In the genomic region with DNA sequence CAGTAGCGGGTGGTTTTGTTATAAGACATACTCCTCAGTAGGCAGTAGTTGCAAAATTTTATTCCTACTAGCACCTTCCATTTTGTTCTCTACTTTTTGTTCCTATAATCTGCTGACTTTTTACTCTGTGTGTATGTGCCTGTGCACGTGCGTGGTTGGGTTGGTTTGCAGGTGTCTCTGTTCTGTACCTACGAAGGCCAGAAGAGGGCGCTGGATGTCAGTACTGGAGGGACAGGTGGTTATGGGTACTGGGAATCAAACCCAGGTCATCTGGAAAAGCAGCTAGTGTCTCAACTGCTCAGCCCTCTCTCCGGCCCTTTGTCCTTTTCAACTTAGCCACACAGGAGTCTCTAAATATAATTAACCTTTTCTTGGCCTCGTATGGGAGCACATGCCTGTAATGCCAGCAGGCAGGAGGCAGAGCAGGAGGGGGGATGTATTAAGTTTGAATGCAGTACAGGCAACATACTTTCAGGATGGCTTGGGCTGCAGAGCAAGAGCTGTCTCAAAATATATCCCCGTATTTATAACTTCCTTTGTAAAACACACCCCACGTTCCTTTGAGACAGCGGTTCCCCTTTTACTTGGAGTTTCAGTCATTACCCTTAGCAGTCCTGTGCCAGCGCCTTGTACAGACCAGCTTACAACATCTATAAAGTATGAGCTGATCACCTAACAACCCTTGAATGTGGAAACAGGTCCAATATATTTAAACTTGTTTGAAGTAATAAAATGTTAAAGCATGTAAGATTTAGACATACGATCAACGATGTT, we compare ENCODE assay signal across 34 mouse cellular contexts. TPM values are rescaled to one million over a fixed set of nuclear protein-coding genes. Genes with fewer than 3 reads are reported as not detected.
A peak's percentile ranks its signal among the peaks of the same experiment; 100 is the strongest.
DNase-seq lines count a peak whose midpoint lies in the region; ATAC-seq and TF ChIP-seq lines count a peak whose summit lies in the region.
"Had no signal": no experiment of that assay in that cellular context is flagged by ENCODE, and none has a peak within 500 bp of the region (broad histone marks: within the 10 kb centered on the region; RNA-seq: fewer than 3 reads in every experiment).

No protein-coding gene starts in this region.

- DNase-seq in kidney, postnatal 0 days (ENCODE audit: low spot score), result no peak
- peak; percentile 62 for DNase-seq in ES-CJ7 (ENCODE audit: low read depth, low spot score)
- DNase-seq in midbrain, embryonic 10.5 days (ENCODE audit: low spot score), result no peak
- no peak for DNase-seq in right cerebral cortex, adult 18-20 months
- DNase-seq in urinary bladder, postnatal 10 days (ENCODE audit: low spot score), result no peak
- DNase-seq: adrenal gland, adult 8-10 months; cerebellum, adult 2 months; cerebellum, postnatal 25 days; gastrocnemius, postnatal 10 days; heart, adult 11 months; heart, postnatal 10 days; kidney, adult 9 months; kidney, postnatal 36 days; right cerebral cortex, postnatal 14 days; spleen, adult 18-20 months had no signal

- H3K36me3 ChIP-seq in kidney, postnatal 0 days (ENCODE audit: insufficient read depth, low read length), result no peaks in the 10 kb centered on the region
- H3K36me3 ChIP-seq in kidney, embryonic 16.5 days (ENCODE audit: insufficient read depth, low read length), result no peaks in the 10 kb centered on the region
- no peaks in the 10 kb centered on the region for H3K36me3 ChIP-seq in midbrain, embryonic 10.5 days
- H3K36me3 ChIP-seq: heart, embryonic 12.5 days; limb, embryonic 13.5 days; liver, embryonic 15.5 days; midbrain, embryonic 12.5 days had no signal

- WGBS in kidney, postnatal 0 days, result 80% methylated on average over 13 of the region's 13 CpGs
- 82% methylated on average over 13 of the region's 13 CpGs for WGBS in kidney, embryonic 16.5 days
- 89% methylated on average over 13 of the region's 13 CpGs for WGBS in midbrain, embryonic 10.5 days

- TF ChIP-seq POLR2A in bone marrow macrophage, adult 2 months (IDR thresholded peaks at IDR 0.05; ENCODE audit: borderline replicate concordance, low read depth, low read length), result no peak

- 0 out of 2 replicates have a peak, but pooled peaks have one; percentile 10 for TF ChIP-seq CTCF in kidney, postnatal 0 days (IDR thresholded peaks at IDR 0.05; ENCODE audit: low read depth)
- TF ChIP-seq CTCF in bone marrow macrophage, adult 2 months (IDR thresholded peaks at IDR 0.05; ENCODE audit: low read depth, low read length), result peak; percentile 58; the same call in 1 of the 2 replicates

- no peaks in the 10 kb centered on the region for H3K4me1 ChIP-seq in kidney, postnatal 0 days (replicated peaks; ENCODE audit: insufficient read depth, low read length)
- H3K4me1 ChIP-seq in kidney, embryonic 16.5 days (ENCODE audit: insufficient read depth, low read length), result no peaks in the 10 kb centered on the region
- H3K4me1 ChIP-seq in bone marrow macrophage, adult 2 months (ENCODE audit: control insufficient read depth, insufficient read depth, low read length), result peaks cover 18% of the 10 kb centered on the region
- H3K4me1 ChIP-seq in midbrain, embryonic 10.5 days, result no peaks in the 10 kb centered on the region
- H3K4me1 ChIP-seq: forebrain, embryonic 13.5 days; heart, embryonic 12.5 days; limb, embryonic 13.5 days; midbrain, embryonic 12.5 days had no signal

- H3K9ac ChIP-seq in kidney, postnatal 0 days (ENCODE audit: low read depth, low read length), result no peak overlapping the region
- H3K9ac ChIP-seq in kidney, embryonic 16.5 days (replicated peaks; ENCODE audit: low read length), result no peak overlapping the region
- H3K9ac ChIP-seq: forebrain, embryonic 13.5 days; heart, embryonic 12.5 days; limb, embryonic 13.5 days; liver, embryonic 15.5 days; midbrain, embryonic 12.5 days had no signal

- no peak overlapping the region for H3K4me3 ChIP-seq in kidney, postnatal 0 days (replicated peaks; ENCODE audit: low read depth, low read length)
- H3K4me3 ChIP-seq in kidney, embryonic 16.5 days (ENCODE audit: low read length), result no peak overlapping the region
- no peak overlapping the region for H3K4me3 ChIP-seq in bone marrow macrophage, adult 2 months (ENCODE audit: insufficient read depth, low read length)
- no peak overlapping the region for H3K4me3 ChIP-seq in midbrain, embryonic 10.5 days
- H3K4me3 ChIP-seq: forebrain, embryonic 13.5 days; heart, embryonic 12.5 days; limb, embryonic 13.5 days; liver, embryonic 15.5 days; midbrain, embryonic 12.5 days had no signal

- no peaks in the 10 kb centered on the region for H3K9me3 ChIP-seq in kidney, postnatal 0 days (replicated peaks; ENCODE audit: low read length)
- H3K9me3 ChIP-seq in kidney, embryonic 16.5 days (ENCODE audit: low read length), result no peaks in the 10 kb centered on the region
- H3K9me3 ChIP-seq in midbrain, embryonic 10.5 days (replicated peaks), result no peaks in the 10 kb centered on the region
- H3K9me3 ChIP-seq: forebrain, embryonic 13.5 days; heart, embryonic 12.5 days; limb, embryonic 13.5 days; liver, embryonic 15.5 days; midbrain, embryonic 12.5 days had no signal

- ATAC-seq in kidney, postnatal 0 days (replicated peaks; ENCODE audit: low FRiP score, low read depth), result no peak
- no peak for ATAC-seq in kidney, embryonic 16.5 days (ENCODE audit: low FRiP score, low TSS enrichment)
- ATAC-seq in monocyte, adult 5-6 weeks (replicated peaks; ENCODE audit: insufficient number of reproducible peaks, low FRiP score, low TSS enrichment, poor library complexity, severe bottlenecking), result peak; percentile 48
- ATAC-seq: forebrain, embryonic 13.5 days; hindbrain, postnatal 0 days; intestine, embryonic 16.5 days; lung, postnatal 0 days had no signal

- H3K4me2 ChIP-seq in kidney, postnatal 0 days (ENCODE audit: low read length), result no peak overlapping the region
- no peak overlapping the region for H3K4me2 ChIP-seq in kidney, embryonic 16.5 days (replicated peaks; ENCODE audit: low read depth, low read length)
- H3K4me2 ChIP-seq: forebrain, embryonic 13.5 days; heart, embryonic 12.5 days; limb, embryonic 13.5 days; liver, embryonic 15.5 days; midbrain, embryonic 12.5 days had no signal

- H3K27me3 ChIP-seq in kidney, postnatal 0 days (ENCODE audit: insufficient read depth, low read length), result no peaks in the 10 kb centered on the region
- H3K27me3 ChIP-seq in kidney, embryonic 16.5 days (ENCODE audit: insufficient read depth, low read length), result no peaks in the 10 kb centered on the region
- no peaks in the 10 kb centered on the region for H3K27me3 ChIP-seq in midbrain, embryonic 10.5 days (ENCODE audit: low read depth, poor library complexity, severe bottlenecking)
- H3K27me3 ChIP-seq: forebrain, embryonic 13.5 days; heart, embryonic 12.5 days; limb, embryonic 13.5 days; liver, embryonic 15.5 days; midbrain, embryonic 12.5 days had no signal

- no peak overlapping the region for H3K27ac ChIP-seq in kidney, postnatal 0 days
- no peak overlapping the region for H3K27ac ChIP-seq in kidney, embryonic 16.5 days (ENCODE audit: low read length)
- peak overlapping the region; percentile 37 for H3K27ac ChIP-seq in bone marrow macrophage, adult 2 months (ENCODE audit: insufficient read depth, low read depth, low read length)
- no peak overlapping the region for H3K27ac ChIP-seq in midbrain, embryonic 10.5 days (replicated peaks)
- H3K27ac ChIP-seq: forebrain, embryonic 13.5 days; hindbrain, postnatal 0 days; limb, embryonic 13.5 days; liver, embryonic 15.5 days; macrophage; midbrain, embryonic 12.5 days had no signal

RNA-seq across cellular contexts. Expression of gene Timm8a2, which starts 4.6 kb away (rescaled TPM):
- 0.15 TPM in 1 of 2 replicates, not detected in the other for polyA plus RNA-seq in kidney, postnatal 0 days (2015; fragmentation: Nextera tagmentation; extraction: Ambion mirVana)
- not detected in 2 replicates for polyA plus RNA-seq in kidney, embryonic 16.5 days (2015; fragmentation: Nextera tagmentation; extraction: Ambion mirVana)
- polyA plus RNA-seq in bone marrow macrophage, adult 2 months (2012; ENCODE audit: insufficient read depth, insufficient read length, missing spikeins), result not detected in 2 replicates
- not detected in 3 replicates for total RNA-seq in monocyte, adult 5-6 weeks (2017)
- not detected in 2 replicates for polyA plus RNA-seq in midbrain, embryonic 10.5 days (2016; fragmentation: Nextera tagmentation; extraction: Ambion mirVana)
- total RNA-seq: adrenal gland, adult 8-10 months; gastrocnemius, postnatal 10 days; heart, postnatal 10 days; hindbrain, postnatal 0 days; left cerebral cortex, postnatal 25 days had no signal
- polyA plus RNA-seq: embryonic facial prominence, embryonic 14.5 days; forebrain, embryonic 13.5 days; frontal cortex, adult 2 months; heart, embryonic 12.5 days; hindbrain, embryonic 11.5 days; hindbrain, postnatal 0 days; intestine, embryonic 16.5 days; limb, embryonic 13.5 days; liver, embryonic 15.5 days; lung, postnatal 0 days; macrophage; midbrain, embryonic 12.5 days; neural tube, embryonic 11.5 days; stomach, embryonic 14.5 days; urinary bladder, adult 2 months had no signal
